Mouse (Mus musculus) Patski (cell line): Measurements from ENCODE around the gene Ccdc171. TPM values are rescaled to one million over a fixed set of nuclear protein-coding genes. Genes with fewer than 3 reads are reported as not detected.
"Not testable (repeated sequence)": the region's sequence is repeated elsewhere in the genome, so short reads cannot be mapped to it uniquely, and the experiment has no call there.

ENCODE experiments used
- ATAC-seq: fragments of 100-300 bp; one replicate; pipeline ENCODE4 v1.8.0; 2021
- CTCF ChIA-PET: fragments of 350-600 bp; sonication (Branson Sonifier 250); formaldehyde crosslinking; loops from one replicate; lab custom pipeline; 2022; ENCODE audit warnings: inconsistent platforms; lab: Charles Lee
- POLR2A ChIA-PET: fragments of 350-600 bp; sonication (Branson Sonifier 250); formaldehyde crosslinking; loops from one replicate; lab custom pipeline; 2022; ENCODE audit warnings: antibody characterized with exemption, inconsistent platforms; lab: Charles Lee
- DNase-seq: peaks from one replicate; pipeline ENCODE4 v3.0.0-alpha.2; 2011; ENCODE audit warnings: low read depth, low spot score
- H3K27me3 ChIP-seq: fragments of 371-371 bp; one replicate; pipeline ENCODE4 v1.5.1; 2021
- CTCF ChIP-seq: fragments of 100-300 bp; IDR thresholded peaks from one replicate; pipeline ENCODE4 v1.5.1; 2021
- in situ Hi-C: fragments of 300-500 bp; cut with MboI; formaldehyde crosslinking; loops from 3 replicates; pipeline ENCODE4 v1.11.1; 2018; ENCODE audit warnings: low pct_unique_long_range_greater_than_20kb, mixed read lengths
- polyA plus RNA-seq: library from polyadenylated mRNA; unstranded; gene quantifications from one replicate; pipeline ENCODE4 v1.2.3, GENCODE M21; 2021

The Ccdc171 gene
- polyA plus RNA-seq, 1 experiment from 2014 or later: 2.1 TPM

GRCm38 (mm10) chr4:83570569-83570968 is 45.2 kb downstream of the Ccdc171 start:
- in situ Hi-C loops: no loop called here
- ChIA-PET POLR2A (interaction anchor here (0.5 to 0.6 kb wide), 3 partner anchors 40 to 279 kb away, joined by 3 to 4 read pairs (median 4); no protein-coding TSS in a partner anchor), CTCF (interaction anchor here (0.6 to 1.7 kb wide), 4 partner anchors 11 to 312 kb away, joined by 3 to 4 read pairs (median 4); no protein-coding TSS in a partner anchor)
- DNase-seq (no peak), ATAC-seq (no peak)
- H3K27me3 ChIP-seq: no peaks in the 10 kb centered on the region
- peak; percentile 41 for TF ChIP-seq CTCF

- ATAC-seq: no peak
- no peaks in the 10 kb centered on the region for H3K27me3 ChIP-seq
- CTCF ChIA-PET: interaction anchor here (1.1 to 1.3 kb wide), 2 partner anchors 10 to 11 kb away, joined by 3 to 4 read pairs; no protein-coding TSS in a partner anchor
- no peak for DNase-seq
- no peak for TF ChIP-seq CTCF
- POLR2A ChIA-PET: no interaction called here
- in situ Hi-C loops: no loop called here
Observed at GRCm38 (mm10) chr4:83571033-83571432, 45.7 kb downstream of the Ccdc171 start.

- no peak for TF ChIP-seq CTCF
- ATAC-seq (no peak), DNase-seq (no peak)
- ChIA-PET CTCF (no interaction called here), POLR2A (no interaction called here)
- no peaks in the 10 kb centered on the region for H3K27me3 ChIP-seq
- in situ Hi-C loops: no loop called here
Observed at GRCm38 (mm10) chr4:83572521-83572920, 47.2 kb downstream of the Ccdc171 start.

- no peak for TF ChIP-seq CTCF
- H3K27me3 ChIP-seq: no peaks in the 10 kb centered on the region
- ChIA-PET POLR2A (no interaction called here), CTCF (interaction anchor here (0.8 to 1.4 kb wide), 4 partner anchors 10 to 57 kb away, joined by 3 read pairs; no protein-coding TSS in a partner anchor)
- in situ Hi-C loops: no loop called here
- no peak for ATAC-seq
- no peak for DNase-seq
Observed at GRCm38 (mm10) chr4:83576315-83576714, 51.0 kb downstream of the Ccdc171 start.

- POLR2A ChIA-PET: no interaction called here
- TF ChIP-seq CTCF: peak; percentile 22
- DNase-seq (no peak), ATAC-seq (no peak)
- no peaks in the 10 kb centered on the region for H3K27me3 ChIP-seq
- CTCF ChIA-PET: interaction anchor here (1.2 to 1.5 kb wide), 4 partner anchors 8 to 95 kb away, joined by 3 to 5 read pairs (median 3); no protein-coding TSS in a partner anchor
- in situ Hi-C loops: no loop called here
Observed at GRCm38 (mm10) chr4:83580157-83580556, 54.8 kb downstream of the Ccdc171 start.

- in situ Hi-C loops: no loop called here
- ChIA-PET POLR2A (no interaction called here), CTCF (interaction anchor here (1.3 kb wide), 1 partner anchor 12 kb away, joined by 3 read pairs; no protein-coding TSS in a partner anchor)
- ATAC-seq: no peak
- DNase-seq: no peak
- H3K27me3 ChIP-seq: no peaks in the 10 kb centered on the region
- TF ChIP-seq CTCF: peak; percentile 13
Observed at GRCm38 (mm10) chr4:83587563-83587962, 62.2 kb downstream of the Ccdc171 start.

- no peaks in the 10 kb centered on the region for H3K27me3 ChIP-seq
- ChIA-PET CTCF (interaction anchor here (0.7 to 2.1 kb wide), 7 partner anchors 8 to 335 kb away, joined by 3 to 5 read pairs (median 4); partner anchors contain the start of gene Ccdc171), POLR2A (no interaction called here)
- in situ Hi-C loops: no loop called here
- peak; percentile 24 for TF ChIP-seq CTCF
- ATAC-seq (no peak), DNase-seq (no peak)
Observed at GRCm38 (mm10) chr4:83596486-83596885, 71.1 kb downstream of the Ccdc171 start.

- TF ChIP-seq CTCF: no peak
- ChIA-PET CTCF (interaction anchor here (1.2 kb wide), 1 partner anchor 9 kb away, joined by 3 read pairs; no protein-coding TSS in a partner anchor), POLR2A (no interaction called here)
- H3K27me3 ChIP-seq: no peaks in the 10 kb centered on the region
- DNase-seq (no peak), ATAC-seq (no peak)
- in situ Hi-C loops: no loop called here
Observed at GRCm38 (mm10) chr4:83611111-83611510, 85.8 kb downstream of the Ccdc171 start.

GRCm38 (mm10) chr4:83623021-83623711 is 97.8 kb downstream of the Ccdc171 start:
- CTCF ChIA-PET: interaction anchor here (0.8 to 1.0 kb wide), 2 partner anchors 9 to 48 kb away, joined by 3 read pairs; no protein-coding TSS in a partner anchor
- ATAC-seq, POLR2A ChIA-PET, DNase-seq, in situ Hi-C loops, H3K27me3 ChIP-seq: not testable (repeated sequence)

GRCm38 (mm10) chr4:83623732-83624131 is 98.4 kb downstream of the Ccdc171 start:
- in situ Hi-C loops: no loop called here
- ATAC-seq (no peak), DNase-seq (no peak)
- POLR2A ChIA-PET: no interaction called here
- CTCF ChIA-PET: interaction anchor here (1.0 kb wide), 1 partner anchor 9 kb away, joined by 3 read pairs; no protein-coding TSS in a partner anchor
- no peaks in the 10 kb centered on the region for H3K27me3 ChIP-seq
- no peak for TF ChIP-seq CTCF

- no peak for TF ChIP-seq CTCF
- ChIA-PET POLR2A (no interaction called here), CTCF (interaction anchor here (1.4 kb wide), 1 partner anchor 15 kb away, joined by 3 read pairs; no protein-coding TSS in a partner anchor)
- ATAC-seq (peak; percentile 69), DNase-seq (no peak)
- in situ Hi-C loops: no loop called here
- H3K27me3 ChIP-seq: no peaks in the 10 kb centered on the region
Observed at GRCm38 (mm10) chr4:83651453-83651852, 126.1 kb downstream of the Ccdc171 start.
